Mouse (Mus musculus): ENCODE results near the gene Ift172.
A peak's percentile ranks its signal among the peaks of the same experiment; 100 is the strongest.

Gene Ift172

GRCm38 (mm10) chr5:31290521-31291360 is at the start of gene Ift172:
Gene Ift172 (minus strand): TSS chr5:31291116.
- DNase-seq (ENCODE audit: low spot score): peak; percentile 96

GRCm38 (mm10) chr5:31328255-31328654 is 37.3 kb upstream of the Ift172 start:
- peak; percentile 14 for DNase-seq (ENCODE audit: low spot score)

GRCm38 (mm10) chr5:31326850-31327249 is 35.9 kb upstream of the Ift172 start:
- DNase-seq (ENCODE audit: low spot score): no peak

- no peak for DNase-seq (ENCODE audit: low spot score)
Measured at GRCm38 (mm10) chr5:31324085-31324484, 33.2 kb upstream of the Ift172 start.

- no peak for DNase-seq (ENCODE audit: low spot score)
Measured at GRCm38 (mm10) chr5:31322776-31323175, 31.9 kb upstream of the Ift172 start.

- no peak for DNase-seq (ENCODE audit: low spot score)
Measured at GRCm38 (mm10) chr5:31312806-31313205, 21.9 kb upstream of the Ift172 start.

- DNase-seq (ENCODE audit: low spot score): no peak
Measured at GRCm38 (mm10) chr5:31303093-31303492, 12.2 kb upstream of the Ift172 start.

GRCm38 (mm10) chr5:31301866-31302265 is 10.9 kb upstream of the Ift172 start:
- DNase-seq (ENCODE audit: low spot score): no peak

GRCm38 (mm10) chr5:31298486-31298885 is 7.6 kb upstream of the Ift172 start:
- DNase-seq (ENCODE audit: low spot score): no peak

GRCm38 (mm10) chr5:31297981-31298380 is 7.1 kb upstream of the Ift172 start:
- no peak for DNase-seq (ENCODE audit: low spot score)

GRCm38 (mm10) chr5:31297047-31297757 is 6.3 kb upstream of the Ift172 start, which contains the start of gene Gckr:
Gene Gckr (plus strand): TSS chr5:31297443.
- DNase-seq (ENCODE audit: low spot score): no peak

GRCm38 (mm10) chr5:31295606-31296141 is 4.8 kb upstream of the Ift172 start, which contains the start of gene Fndc4:
Gene Fndc4 (minus strand): TSS chr5:31296080.
- no peak for DNase-seq (ENCODE audit: low spot score)

GRCm38 (mm10) chr5:31294964-31295605 is 4.2 kb upstream of the Ift172 start:
- no peak for DNase-seq (ENCODE audit: low spot score)

- DNase-seq (ENCODE audit: low spot score): no peak
Measured at GRCm38 (mm10) chr5:31291361-31291688, 409 bp upstream of the Ift172 start.

GRCm38 (mm10) chr5:31289626-31290230 is 1.2 kb downstream of the Ift172 start:
- DNase-seq (ENCODE audit: low spot score): no peak

GRCm38 (mm10) chr5:31288655-31289054 is 2.3 kb downstream of the Ift172 start:
- no peak for DNase-seq (ENCODE audit: low spot score)

GRCm38 (mm10) chr5:31288225-31288624 is 2.7 kb downstream of the Ift172 start:
- DNase-seq (ENCODE audit: low spot score): no peak

GRCm38 (mm10) chr5:31279245-31279988 is 11.5 kb downstream of the Ift172 start:
- no peak for DNase-seq (ENCODE audit: low spot score)

GRCm38 (mm10) chr5:31273018-31273417 is 17.9 kb downstream of the Ift172 start:
- DNase-seq (ENCODE audit: low spot score): no peak

- DNase-seq (ENCODE audit: low spot score): no peak
Measured at GRCm38 (mm10) chr5:31267686-31268085, 23.2 kb downstream of the Ift172 start.

- no peak for DNase-seq (ENCODE audit: low spot score)
Measured at GRCm38 (mm10) chr5:31266101-31266500, 24.8 kb downstream of the Ift172 start.
